8 mouse cellular contexts compared by ENCODE assay signal in the genomic region with DNA sequence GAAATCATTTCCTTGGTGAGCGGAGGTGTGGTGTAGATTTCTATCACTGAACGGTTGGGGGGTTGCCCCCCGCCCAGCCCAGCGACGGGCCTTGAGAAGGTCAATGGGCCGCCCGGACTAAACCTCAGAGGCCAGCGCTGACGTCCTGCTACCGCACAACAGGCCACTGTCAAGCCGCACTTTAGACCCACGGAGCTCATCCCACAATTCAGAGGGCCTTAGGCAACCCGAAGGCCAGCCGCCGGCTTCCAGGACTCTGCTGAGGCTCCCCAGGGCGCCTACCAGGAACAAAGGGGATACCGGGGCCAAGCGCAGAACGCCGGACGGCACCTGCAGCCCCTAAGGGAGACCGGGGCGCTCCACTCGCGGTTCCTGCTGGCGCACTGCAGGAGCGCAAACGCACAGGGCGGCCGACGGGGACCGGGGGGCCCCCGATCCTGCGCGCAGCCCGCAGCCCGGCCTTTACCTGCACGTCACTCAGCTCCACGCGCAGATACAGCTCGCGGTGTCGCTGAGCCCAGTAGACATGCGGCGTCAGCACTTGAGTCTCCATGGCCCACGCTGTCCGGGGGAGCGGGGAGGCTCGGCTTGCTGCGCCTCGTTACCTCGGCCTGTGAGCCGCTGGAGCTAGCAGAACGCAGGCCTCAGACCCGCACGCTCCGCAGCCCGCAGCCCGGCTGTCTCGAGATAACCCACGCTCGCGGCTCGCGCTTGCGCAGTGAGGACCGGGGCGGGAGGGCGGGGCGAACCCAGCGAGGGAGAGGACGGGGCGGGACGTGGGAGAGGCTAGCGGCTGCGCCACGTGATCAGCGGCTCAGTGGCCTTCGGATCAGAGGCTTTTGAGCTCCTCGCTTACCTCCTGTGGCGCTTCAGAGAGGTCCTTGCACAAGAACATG. TPM values are rescaled to one million over a fixed set of nuclear protein-coding genes. Genes with fewer than 3 reads are reported as not detected.
DNase-seq lines count a peak whose midpoint lies in the region; ATAC-seq and TF ChIP-seq lines count a peak whose summit lies in the region.

Gene Hacd3, minus strand, starts transcription at position 703 of the 896 bp plus-strand sequence.

- intact Hi-C loops in left cerebral cortex, postnatal 36 days (cut with DNase I): no loop called here

- no peaks in the 10 kb centered on the region for H3K27me3 ChIP-seq in embryonic facial prominence, embryonic 11.5 days (ENCODE audit: control insufficient read depth, insufficient read depth, low read length)
- no peaks in the 10 kb centered on the region for H3K27me3 ChIP-seq in intestine, postnatal 0 days (replicated peaks; ENCODE audit: control insufficient read depth, insufficient read depth, low read length)
- H3K27me3 ChIP-seq in midbrain, embryonic 10.5 days (ENCODE audit: low read depth, poor library complexity, severe bottlenecking): peaks cover 14% of the 10 kb centered on the region

- H3K4me2 ChIP-seq in embryonic facial prominence, embryonic 11.5 days (ENCODE audit: low read depth, low read length): peak within 1 kb of the TSS; percentile 86
- H3K4me2 ChIP-seq in intestine, postnatal 0 days (replicated peaks; ENCODE audit: low read depth): peak within 1 kb of the TSS; percentile 93

- no peaks in the 10 kb centered on the region for H3K36me3 ChIP-seq in embryonic facial prominence, embryonic 11.5 days (replicated peaks; ENCODE audit: control insufficient read depth, insufficient read depth, low read depth, low read length)
- H3K36me3 ChIP-seq in intestine, postnatal 0 days (ENCODE audit: control insufficient read depth, insufficient read depth): no peaks in the 10 kb centered on the region
- H3K36me3 ChIP-seq in midbrain, embryonic 10.5 days: no peaks in the 10 kb centered on the region

- H3K27ac ChIP-seq in embryonic facial prominence, embryonic 11.5 days (replicated peaks; ENCODE audit: low read depth, low read length): peak within 1 kb of the TSS; percentile 52
- peak within 1 kb of the TSS; percentile 87 for H3K27ac ChIP-seq in intestine, postnatal 0 days (ENCODE audit: low read depth, low read length)
- peak within 1 kb of the TSS; percentile 95 for H3K27ac ChIP-seq in midbrain, embryonic 10.5 days (replicated peaks)

- peak; percentile 94 for DNase-seq in adrenal gland, postnatal 25 days
- DNase-seq in embryonic facial prominence, embryonic 11.5 days (ENCODE audit: low spot score): peak; percentile 94
- peak; percentile 90 to 91 for DNase-seq in left cerebral cortex, postnatal 36 days (ENCODE audit: low spot score in 2 of 2)
- peak; percentile 95 for DNase-seq in midbrain, embryonic 10.5 days (ENCODE audit: low spot score)
- peak; percentile 91 for DNase-seq in right cerebral cortex, postnatal 4 days
- DNase-seq in yolk sac, embryonic 10.5 days (ENCODE audit: low spot score): peak; percentile 94

- H3K9me3 ChIP-seq in embryonic facial prominence, embryonic 11.5 days (replicated peaks; ENCODE audit: control insufficient read depth, low read length): no peaks in the 10 kb centered on the region
- H3K9me3 ChIP-seq in intestine, postnatal 0 days (ENCODE audit: control insufficient read depth): no peaks in the 10 kb centered on the region
- no peaks in the 10 kb centered on the region for H3K9me3 ChIP-seq in midbrain, embryonic 10.5 days (replicated peaks)

- TF ChIP-seq CTCF in intestine, postnatal 0 days (IDR thresholded peaks at IDR 0.05; ENCODE audit: low read depth): no peak

- peak within 1 kb of the TSS; percentile 93 for H3K9ac ChIP-seq in embryonic facial prominence, embryonic 11.5 days (replicated peaks; ENCODE audit: low read length)
- H3K9ac ChIP-seq in intestine, postnatal 0 days (ENCODE audit: low read depth, low read length): peak within 1 kb of the TSS; percentile 88

- H3K4me1 ChIP-seq in embryonic facial prominence, embryonic 11.5 days (ENCODE audit: control insufficient read depth, insufficient read depth, low read length): no peaks in the 10 kb centered on the region
- peaks cover 14% of the 10 kb centered on the region; the same call in 1 of the 2 replicates for H3K4me1 ChIP-seq in intestine, postnatal 0 days (replicated peaks; ENCODE audit: control insufficient read depth, insufficient read depth, low read length)
- peaks cover 64% of the 10 kb centered on the region for H3K4me1 ChIP-seq in midbrain, embryonic 10.5 days

- H3K4me3 ChIP-seq in embryonic facial prominence, embryonic 11.5 days (ENCODE audit: low read depth, low read length): peak within 1 kb of the TSS; percentile 81
- H3K4me3 ChIP-seq in intestine, postnatal 0 days (ENCODE audit: low read depth, low read length): peak within 1 kb of the TSS; percentile 89
- peak within 1 kb of the TSS; percentile 93 for H3K4me3 ChIP-seq in midbrain, embryonic 10.5 days

- peak; percentile 88 for ATAC-seq in embryonic facial prominence, embryonic 11.5 days (replicated peaks; ENCODE audit: insufficient number of reproducible peaks, low FRiP score, low TSS enrichment, low read depth)
- peak; percentile 78 for ATAC-seq in granulocyte monocyte progenitor cell, adult 5-6 weeks (replicated peaks; ENCODE audit: poor library complexity, severe bottlenecking)
- peak; percentile 88 for ATAC-seq in intestine, postnatal 0 days

- WGBS in embryonic facial prominence, embryonic 11.5 days: under 1% methylated on average over 78 of the region's 81 CpGs
- WGBS in intestine, postnatal 0 days: under 1% methylated on average over 81 of the region's 81 CpGs
- WGBS in midbrain, embryonic 10.5 days: under 1% methylated on average over 81 of the region's 81 CpGs

RNA-seq across cellular contexts. Expression of gene Hacd3, which starts in this region (rescaled TPM):
- 290 and 361 TPM in 2 replicates for total RNA-seq in adrenal gland, postnatal 25 days (2021)
- polyA plus RNA-seq in embryonic facial prominence, embryonic 11.5 days (2014; fragmentation: Nextera tagmentation; extraction: Ambion mirVana): 81.3 and 83.5 TPM in 2 replicates
- 26.9 and 30.3 TPM in 2 replicates for total RNA-seq in granulocyte monocyte progenitor cell, adult 5-6 weeks (2014; fragmentation: Nextera tagmentation)
- total RNA-seq in granulocyte monocyte progenitor cell, adult 5-6 weeks (2017): 43.8 and 60.3 TPM in 2 replicates
- polyA plus RNA-seq in intestine, postnatal 0 days (2015; fragmentation: Nextera tagmentation; extraction: Ambion mirVana): 43.9 and 46.8 TPM in 2 replicates
- 100 to 1,000 TPM; 152 to 157 TPM for total RNA-seq in left cerebral cortex, postnatal 36 days (2021)
- polyA plus RNA-seq in midbrain, embryonic 10.5 days (2016; fragmentation: Nextera tagmentation; extraction: Ambion mirVana): 110 and 123 TPM in 2 replicates

Comparison
In these comparisons a context has a peak if more than half of its experiments do, and no peak if none do; other contexts are left out.
1. Peak in every context shown above with its lines: DNase-seq, ATAC-seq, H3K4me3 ChIP-seq and H3K27ac ChIP-seq.